In genomic region chr2:11530101-11530500, GRCm38 (mm10) we compare ENCODE assay signal across 8 mouse cellular contexts. TPM values are rescaled to one million over a fixed set of nuclear protein-coding genes. Genes with fewer than 3 reads are reported as not detected.
DNase-seq lines count a peak whose midpoint lies in the region; ATAC-seq lines count a peak whose summit lies in the region.
"Had no signal": no experiment of that assay in that cellular context is flagged by ENCODE, and none has a peak within 500 bp of the region (broad histone marks: within the 10 kb centered on the region; RNA-seq: fewer than 3 reads in every experiment).

No protein-coding gene starts in this region.

- H3K4me1 ChIP-seq in hindbrain, embryonic 16.5 days (ENCODE audit: control insufficient read depth, insufficient read depth, low read depth, low read length): no peaks in the 10 kb centered on the region; the same call in 1 of the 2 replicates

- intact Hi-C loops in left cerebral cortex, postnatal 14 days (cut with DNase I): no loop called here

- H3K36me3 ChIP-seq in hindbrain, embryonic 16.5 days (ENCODE audit: control insufficient read depth, insufficient read depth, low read length): no peaks in the 10 kb centered on the region
- H3K36me3 ChIP-seq: heart, embryonic 13.5 days had no signal

- 82% methylated on average over 6 of the region's 6 CpGs for WGBS in hindbrain, embryonic 16.5 days

- no peak overlapping the region for H3K4me2 ChIP-seq in hindbrain, embryonic 16.5 days (ENCODE audit: low read length)
- H3K4me2 ChIP-seq: heart, embryonic 13.5 days had no signal

- no peaks in the 10 kb centered on the region; the same call in 1 of the 2 replicates for H3K27me3 ChIP-seq in hindbrain, embryonic 16.5 days (replicated peaks; ENCODE audit: control insufficient read depth, insufficient read depth, low read length)
- H3K27me3 ChIP-seq: heart, embryonic 13.5 days had no signal

- no peaks in the 10 kb centered on the region for H3K9me3 ChIP-seq in hindbrain, embryonic 16.5 days (ENCODE audit: control insufficient read depth, low read length)
- H3K9me3 ChIP-seq: heart, embryonic 13.5 days had no signal

- peak; percentile 91 for DNase-seq in right cerebral cortex, adult 18-20 months
- no peak for DNase-seq in right cerebral cortex, postnatal 4 days
- DNase-seq in left cerebral cortex, postnatal 14 days (ENCODE audit: low spot score in 2 of 2): peak; percentile 60 to 73
- DNase-seq in spleen, adult 12 weeks (ENCODE audit: low spot score): no peak

- no peak overlapping the region for H3K27ac ChIP-seq in hindbrain, embryonic 16.5 days (ENCODE audit: low read depth, low read length)
- H3K27ac ChIP-seq: heart, embryonic 13.5 days had no signal

- no peak overlapping the region for H3K9ac ChIP-seq in hindbrain, embryonic 16.5 days (ENCODE audit: low read depth, low read length)
- H3K9ac ChIP-seq: heart, embryonic 13.5 days had no signal

- ATAC-seq in frontal cortex, adult (ENCODE audit: low TSS enrichment): peak; percentile 84
- ATAC-seq in megakaryocyte-erythroid progenitor cell, adult 5-6 weeks (replicated peaks; ENCODE audit: low FRiP score, low TSS enrichment, poor library complexity, severe bottlenecking): no peak
- no peak for ATAC-seq in hindbrain, embryonic 16.5 days

- H3K4me3 ChIP-seq in hindbrain, embryonic 16.5 days (ENCODE audit: low read length): no peak overlapping the region
- H3K4me3 ChIP-seq: heart, embryonic 13.5 days had no signal

RNA-seq across cellular contexts. Expression of gene Pfkfb3, which starts 23.8 kb away (rescaled TPM):
- 10 to 100 TPM; 18.1 to 28.5 TPM for total RNA-seq in left cerebral cortex, postnatal 14 days (2021)
- total RNA-seq in megakaryocyte-erythroid progenitor cell, adult 5-6 weeks (2014; fragmentation: Nextera tagmentation): 5.4 and 7.9 TPM in 2 replicates
- total RNA-seq in megakaryocyte-erythroid progenitor cell, adult 5-6 weeks (2017): 6.2 and 12.1 TPM in 2 replicates
- polyA plus RNA-seq in hindbrain, embryonic 16.5 days (2015; fragmentation: Nextera tagmentation; extraction: Ambion mirVana): 28.5 and 33.9 TPM in 2 replicates

Comparison
In these comparisons a context has a peak if more than half of its experiments do, and no peak if none do; other contexts are left out.
1. DNase-seq: peak in right cerebral cortex, adult 18-20 months (single experiment) and left cerebral cortex, postnatal 14 days (2 of 2); none in right cerebral cortex, postnatal 4 days (single experiment) and spleen, adult 12 weeks (single experiment).